In genomic region chrX:103366201-103366600, GRCm38 (mm10) we compare ENCODE assay signal across 17 mouse cellular contexts. TPM values are rescaled to one million over a fixed set of nuclear protein-coding genes. Genes with fewer than 3 reads are reported as not detected.
DNase-seq lines count a peak whose midpoint lies in the region; TF ChIP-seq lines count a peak whose summit lies in the region.
"Had no signal": no experiment of that assay in that cellular context is flagged by ENCODE, and none has a peak within 500 bp of the region (broad histone marks: within the 10 kb centered on the region; RNA-seq: fewer than 3 reads in every experiment).

No protein-coding gene starts in this region.

- H3K27ac ChIP-seq in thymus, adult 2 months (ENCODE audit: control insufficient read depth, insufficient read depth, low read length): no peak overlapping the region
- H3K27ac ChIP-seq: embryonic facial prominence, embryonic 15.5 days; kidney, embryonic 15.5 days; limb, embryonic 10.5 days had no signal

- H3K4me1 ChIP-seq in thymus, adult 2 months (replicated peaks; ENCODE audit: control insufficient read depth, insufficient read depth, low read length): no peaks in the 10 kb centered on the region
- H3K4me1 ChIP-seq: embryonic facial prominence, embryonic 15.5 days; kidney, embryonic 15.5 days; limb, embryonic 10.5 days had no signal

- H3K36me3 ChIP-seq in thymus, adult 2 months (ENCODE audit: control insufficient read depth, insufficient read depth, low read length): no peaks in the 10 kb centered on the region
- H3K36me3 ChIP-seq: embryonic facial prominence, embryonic 15.5 days; kidney, embryonic 15.5 days; limb, embryonic 10.5 days had no signal

- no peak for TF ChIP-seq POLR2A in thymus, adult 2 months (IDR thresholded peaks at IDR 0.05; ENCODE audit: control insufficient read depth, extremely low read depth, insufficient read depth, low read length, poor library complexity)

- TF ChIP-seq CTCF in thymus, adult 2 months (IDR thresholded peaks at IDR 0.05; ENCODE audit: borderline replicate concordance, control insufficient read depth, extremely low read depth, insufficient read depth, low read length, poor library complexity): no peak

- no peaks in the 10 kb centered on the region for H3K27me3 ChIP-seq in thymus, adult 2 months (ENCODE audit: control insufficient read depth, insufficient read depth, low read length)
- H3K27me3 ChIP-seq: CH12.LX; embryonic facial prominence, embryonic 15.5 days had no signal

- WGBS in thymus, adult 2 months: 94% methylated on average over 5 of the region's 5 CpGs

- peak; percentile 1 to 5 for DNase-seq in heart, adult 18-20 months
- no peak for DNase-seq in heart, adult 8-10 months (ENCODE audit: low spot score)
- peak; percentile 1 for DNase-seq in lung, postnatal 10 days
- DNase-seq in lung, postnatal 4 days: no peak
- peak; percentile 77 for DNase-seq in NIH3T3 (ENCODE audit: low read depth)
- DNase-seq in embryo, embryonic 11 days: peak; percentile 4
- DNase-seq in thymus, adult 2 months: no peak
- DNase-seq in urinary bladder, adult 2 months (ENCODE audit: low spot score): no peak
- DNase-seq: cerebellum, adult 9-10 months; heart, postnatal 14 days; lung, adult 2 months had no signal

- H3K4me3 ChIP-seq in thymus, adult 2 months (ENCODE audit: control insufficient read depth, insufficient read depth, low read length): no peak overlapping the region
- H3K4me3 ChIP-seq: embryonic facial prominence, embryonic 15.5 days; kidney, embryonic 15.5 days; limb, embryonic 10.5 days had no signal

RNA-seq across cellular contexts. Expression of gene Chic1, which starts 9.9 kb away (rescaled TPM):
- total RNA-seq in heart, adult 18-20 months (2021): under 1 TPM; 0.60 to 0.64 TPM
- total RNA-seq in heart, adult 8-10 months (2022): under 1 TPM; 0.62 to 0.94 (median 0.67) TPM
- 0.08 and 0.19 TPM in 2 replicates for polyA plus RNA-seq in thymus, adult 2 months (2012; rRNA removed)
- polyA plus RNA-seq in urinary bladder, adult 2 months (2012; rRNA removed): 3.4 and 3.8 TPM in 2 replicates
- total RNA-seq: CH12.LX had no signal

RNA-seq across cellular contexts. Expression of gene Cdx4, which starts 45.0 kb away (rescaled TPM):
- not detected for total RNA-seq in heart, adult 18-20 months (2021)
- total RNA-seq in heart, adult 8-10 months (2022): not detected
- 0.08 TPM in 1 of 2 replicates, not detected in the other for polyA plus RNA-seq in thymus, adult 2 months (2012; rRNA removed)
- not detected in 2 replicates for polyA plus RNA-seq in urinary bladder, adult 2 months (2012; rRNA removed)
- total RNA-seq: CH12.LX; gastrocnemius, adult 8-10 months; heart, postnatal 14 days had no signal
- polyA plus RNA-seq: embryonic facial prominence, embryonic 15.5 days; kidney, embryonic 15.5 days; limb, embryonic 10.5 days; lung, adult 2 months; stomach, embryonic 14.5 days had no signal

RNA-seq across cellular contexts. Expression of gene Tsx, which starts 48.1 kb away (rescaled TPM):
- total RNA-seq in heart, adult 18-20 months (2021): not detected
- total RNA-seq in heart, adult 8-10 months (2022): not detected
- 0.18 and 0.23 TPM in 2 replicates for polyA plus RNA-seq in thymus, adult 2 months (2012; rRNA removed)
- polyA plus RNA-seq in urinary bladder, adult 2 months (2012; rRNA removed): 1.3 TPM in 2 replicates
- total RNA-seq: CH12.LX; gastrocnemius, adult 8-10 months; heart, postnatal 14 days had no signal
- polyA plus RNA-seq: lung, adult 2 months had no signal

RNA-seq across cellular contexts. Expression of gene Gm26992, which starts 55.6 kb away (rescaled TPM):
- not detected for total RNA-seq in heart, adult 18-20 months (2021)
- total RNA-seq in heart, adult 8-10 months (2022): not detected
- polyA plus RNA-seq in thymus, adult 2 months (2012; rRNA removed): 0.41 and 0.55 TPM in 2 replicates
- 0.52 and 1.1 TPM in 2 replicates for polyA plus RNA-seq in urinary bladder, adult 2 months (2012; rRNA removed)
- total RNA-seq: CH12.LX; gastrocnemius, adult 8-10 months; heart, postnatal 14 days had no signal
- polyA plus RNA-seq: embryonic facial prominence, embryonic 15.5 days; kidney, embryonic 15.5 days; limb, embryonic 10.5 days; stomach, embryonic 14.5 days had no signal

Comparison
In these comparisons a context has a peak if more than half of its experiments do, and no peak if none do; other contexts are left out.
1. DNase-seq: peak in heart, adult 18-20 months (2 of 2), lung, postnatal 10 days (single experiment), NIH3T3 (single experiment) and embryo, embryonic 11 days (single experiment); none in heart, adult 8-10 months (single experiment), lung, postnatal 4 days (0 of 2), thymus, adult 2 months (single experiment) and urinary bladder, adult 2 months (single experiment).